Mouse (Mus musculus): ENCODE measurements around the gene Ahnak.
"Not testable (repeated sequence)": the region's sequence is repeated elsewhere in the genome, so short reads cannot be mapped to it uniquely, and the experiment has no call there.

The Ahnak gene

DNA sequence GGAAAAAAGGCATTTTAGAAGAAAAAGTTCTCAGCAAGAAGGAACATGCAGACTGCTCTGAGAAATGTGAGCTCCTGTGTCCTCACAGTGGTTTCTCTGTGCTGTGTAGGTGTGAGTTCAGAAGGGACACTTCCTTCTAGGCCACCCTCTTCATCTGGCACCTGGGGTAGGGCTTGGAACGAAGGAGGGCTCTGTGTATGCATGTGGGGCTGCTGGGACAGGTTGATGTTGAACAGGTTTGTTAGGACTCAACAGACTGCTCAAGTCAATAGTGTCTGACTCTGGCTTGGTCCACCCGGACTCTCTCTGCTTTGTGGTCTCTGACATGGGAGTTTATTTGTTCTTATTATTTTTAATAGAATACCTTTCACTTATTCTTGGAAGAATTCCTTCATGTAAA, 81.2 kb downstream of the Ahnak start:
- DNase-seq, result no peak

DNA sequence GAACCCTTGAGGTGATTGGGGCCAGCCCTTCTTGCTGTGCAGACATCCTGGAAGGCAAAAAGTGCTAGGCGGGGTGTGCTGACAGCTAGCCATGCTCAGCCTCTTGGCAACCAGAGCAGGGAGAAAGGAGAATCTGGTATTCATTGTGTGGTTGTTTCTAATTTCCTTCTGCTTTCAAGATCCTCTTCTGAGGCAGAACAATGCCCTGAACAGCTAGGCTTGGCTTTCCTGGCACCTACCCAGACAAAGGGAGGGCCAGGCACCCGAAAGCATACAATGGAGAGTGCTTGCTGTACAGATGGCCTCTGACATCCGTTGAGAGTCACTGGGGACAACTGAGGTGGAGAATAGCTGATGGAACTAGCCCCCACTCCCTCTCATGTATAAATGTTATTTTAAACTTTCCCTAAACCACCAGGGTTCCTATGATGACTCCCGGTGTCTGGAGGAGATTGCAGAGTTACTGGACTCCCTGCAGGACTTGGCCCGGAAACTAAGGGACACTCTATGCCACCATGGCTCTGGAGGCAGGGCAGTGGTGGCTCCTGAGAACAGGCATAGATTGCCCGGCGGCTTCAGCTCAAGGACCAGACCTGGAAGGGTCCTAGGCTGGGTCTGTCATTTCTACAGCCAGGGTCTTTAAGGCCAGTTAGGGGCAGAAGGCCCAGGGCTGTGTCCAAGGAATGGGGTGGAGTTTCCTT, 82.5 kb downstream of the Ahnak start:
- peak; percentile 46 to 67 for DNase-seq

DNA sequence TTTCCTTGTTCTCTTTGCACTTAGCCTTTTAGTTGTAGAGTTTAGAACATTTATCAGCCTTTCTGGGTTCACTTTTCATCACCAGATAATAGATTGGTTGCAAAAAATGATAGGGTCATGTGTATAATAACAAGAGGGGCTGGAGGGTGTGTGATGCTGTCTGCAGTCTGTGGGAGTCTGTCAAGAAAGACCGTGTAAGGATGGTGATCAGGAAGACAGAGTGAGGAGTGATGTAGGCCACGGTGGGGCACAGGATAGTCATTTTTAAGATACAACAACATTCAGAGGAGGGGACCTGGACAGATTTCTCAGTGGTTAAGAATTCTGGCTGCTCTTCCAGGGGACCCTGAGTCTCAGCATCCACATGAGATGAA, 83.1 kb downstream of the Ahnak start:
- no peak for DNase-seq

DNA sequence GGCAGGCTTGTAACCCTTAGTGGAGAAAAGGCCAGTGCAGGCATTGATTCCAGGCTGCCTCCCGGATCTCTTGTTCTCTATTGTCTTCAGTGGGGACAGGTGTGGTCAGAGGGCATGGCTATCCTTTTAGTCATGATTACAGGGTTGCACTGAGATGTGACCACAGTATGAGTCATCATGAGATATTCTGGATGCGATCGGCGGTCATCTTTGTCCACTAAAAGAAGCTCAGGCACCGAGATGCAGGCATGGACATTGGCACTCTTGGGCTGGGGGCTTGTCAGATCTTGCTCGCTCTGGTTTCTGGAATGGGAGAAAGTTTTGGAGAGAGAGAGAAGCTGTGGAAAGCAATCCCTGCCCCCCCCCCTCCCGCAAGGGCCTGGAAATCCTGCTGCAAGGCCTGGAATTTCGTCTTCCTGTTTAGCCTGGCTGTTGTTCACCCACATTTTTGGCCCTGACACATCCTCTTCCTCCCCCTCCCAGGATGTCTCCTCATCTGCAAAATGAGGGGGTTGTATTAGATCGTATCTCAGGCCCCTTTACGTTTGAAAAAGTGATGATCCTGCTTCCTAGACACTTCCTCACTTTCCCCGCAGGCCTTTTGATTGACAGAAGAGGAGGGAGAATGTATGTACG, 84.8 kb downstream of the Ahnak start:
- no peak for DNase-seq

DNA sequence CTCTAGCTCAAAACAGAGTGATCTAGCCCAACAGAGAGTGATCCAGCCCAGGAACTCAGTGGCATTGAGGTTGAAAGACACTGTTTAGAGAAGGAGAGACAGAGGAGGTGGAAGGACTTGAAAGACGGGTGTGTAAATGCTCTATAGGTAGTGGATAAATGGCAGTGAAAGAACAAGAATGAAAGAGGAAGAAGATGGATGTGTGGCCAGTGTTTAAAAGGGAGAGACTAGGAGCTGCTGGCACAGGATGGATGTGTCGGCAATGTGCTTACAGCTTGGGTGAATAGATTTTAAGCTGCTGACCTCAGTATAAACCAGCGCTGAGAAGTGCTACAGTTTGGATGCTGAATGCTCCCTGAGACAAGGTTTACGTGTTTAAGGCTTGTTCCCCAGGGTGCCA, 85.3 kb downstream of the Ahnak start:
- DNase-seq, result no peak

DNA sequence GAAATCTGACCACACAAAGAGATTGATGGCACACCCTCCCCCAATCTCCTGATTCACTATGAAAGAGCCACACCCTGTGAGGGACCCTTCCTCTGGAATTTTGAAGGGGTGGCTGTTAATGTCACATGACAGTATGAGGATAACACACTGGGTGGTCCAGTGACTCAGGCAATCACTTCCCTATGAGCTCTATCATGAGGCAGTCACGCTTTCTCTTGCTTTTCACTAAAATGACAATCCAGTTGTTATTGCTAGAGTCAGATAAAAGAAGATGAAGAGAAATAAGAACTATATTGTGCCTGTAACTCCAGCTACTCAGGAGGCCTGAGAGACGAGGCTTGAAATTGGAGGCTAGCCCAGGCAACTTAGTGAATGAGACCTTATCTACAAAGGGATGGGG, 86.5 kb downstream of the Ahnak start:
- DNase-seq, result no peak

DNA sequence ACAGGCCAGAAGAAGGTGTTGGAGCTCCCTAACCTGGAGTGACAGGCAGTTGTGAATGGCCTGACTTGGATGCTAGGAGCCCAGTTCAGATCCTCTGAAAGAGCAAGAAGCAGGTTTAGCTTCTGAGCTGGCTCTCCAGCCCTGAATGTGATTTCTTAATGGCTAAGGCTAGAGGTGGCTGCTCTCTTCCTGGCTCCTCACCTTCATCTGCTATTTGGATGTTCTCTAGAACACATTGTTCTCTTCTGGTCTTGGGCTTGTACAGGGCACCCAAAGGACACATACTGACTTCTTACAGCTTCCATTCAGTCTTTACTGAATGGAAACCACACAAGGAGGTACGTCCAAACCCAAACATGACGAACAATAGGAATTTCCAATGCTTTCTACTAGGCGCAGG, 87.0 kb downstream of the Ahnak start:
- DNase-seq, result no peak

DNA sequence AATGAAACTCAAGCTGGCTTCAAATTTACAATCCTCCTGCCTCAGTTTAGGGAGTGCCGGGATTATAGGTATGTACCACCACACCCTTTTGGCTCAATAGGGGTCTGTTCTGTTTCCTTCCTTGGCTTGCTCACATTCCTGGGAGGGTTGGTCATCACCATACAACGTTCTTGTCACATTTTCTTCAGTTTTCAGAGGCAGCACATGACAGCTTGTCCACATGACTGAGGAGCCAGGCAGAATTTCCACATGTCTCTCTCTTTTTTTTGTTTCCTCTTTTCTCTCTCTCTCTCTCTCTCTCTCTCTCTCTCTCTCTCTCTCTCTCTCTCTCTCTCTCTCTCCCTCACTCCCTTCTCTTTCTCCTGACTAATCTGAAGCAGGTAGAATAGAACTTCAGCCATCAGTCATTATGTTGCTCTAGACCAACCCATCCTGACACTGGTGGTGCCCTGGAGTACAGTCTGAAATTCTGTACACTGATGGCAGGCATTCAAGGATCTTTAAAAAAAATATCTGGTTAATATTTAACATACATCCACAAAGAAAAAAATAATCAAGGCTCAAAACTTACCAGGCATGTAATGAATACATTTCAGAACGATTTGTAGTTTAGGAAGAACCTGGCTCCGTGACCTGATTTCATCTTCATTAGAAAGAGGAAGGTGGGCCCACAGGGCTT, 88.0 kb downstream of the Ahnak start:
- no peak for DNase-seq

DNA sequence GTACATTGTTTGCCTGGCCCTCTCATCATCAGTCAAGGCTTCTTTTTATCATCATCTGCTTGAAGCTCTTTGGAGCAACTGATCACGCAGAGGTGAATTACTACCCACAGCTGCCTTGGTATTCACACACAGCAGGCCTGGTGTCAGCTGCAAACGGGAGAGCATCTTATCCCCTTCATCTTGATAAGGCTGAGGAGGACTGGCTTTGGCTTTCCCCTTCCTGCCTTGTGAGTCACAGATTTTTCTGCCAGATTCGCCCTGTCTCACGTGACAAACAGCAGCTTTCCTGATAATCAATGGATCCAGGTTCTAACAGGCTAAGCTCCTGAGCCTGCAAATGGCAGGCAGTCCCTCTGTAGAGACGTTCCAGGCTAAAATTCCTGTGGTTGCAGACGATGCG, 90.8 kb downstream of the Ahnak start:
- DNase-seq, result no peak

DNA sequence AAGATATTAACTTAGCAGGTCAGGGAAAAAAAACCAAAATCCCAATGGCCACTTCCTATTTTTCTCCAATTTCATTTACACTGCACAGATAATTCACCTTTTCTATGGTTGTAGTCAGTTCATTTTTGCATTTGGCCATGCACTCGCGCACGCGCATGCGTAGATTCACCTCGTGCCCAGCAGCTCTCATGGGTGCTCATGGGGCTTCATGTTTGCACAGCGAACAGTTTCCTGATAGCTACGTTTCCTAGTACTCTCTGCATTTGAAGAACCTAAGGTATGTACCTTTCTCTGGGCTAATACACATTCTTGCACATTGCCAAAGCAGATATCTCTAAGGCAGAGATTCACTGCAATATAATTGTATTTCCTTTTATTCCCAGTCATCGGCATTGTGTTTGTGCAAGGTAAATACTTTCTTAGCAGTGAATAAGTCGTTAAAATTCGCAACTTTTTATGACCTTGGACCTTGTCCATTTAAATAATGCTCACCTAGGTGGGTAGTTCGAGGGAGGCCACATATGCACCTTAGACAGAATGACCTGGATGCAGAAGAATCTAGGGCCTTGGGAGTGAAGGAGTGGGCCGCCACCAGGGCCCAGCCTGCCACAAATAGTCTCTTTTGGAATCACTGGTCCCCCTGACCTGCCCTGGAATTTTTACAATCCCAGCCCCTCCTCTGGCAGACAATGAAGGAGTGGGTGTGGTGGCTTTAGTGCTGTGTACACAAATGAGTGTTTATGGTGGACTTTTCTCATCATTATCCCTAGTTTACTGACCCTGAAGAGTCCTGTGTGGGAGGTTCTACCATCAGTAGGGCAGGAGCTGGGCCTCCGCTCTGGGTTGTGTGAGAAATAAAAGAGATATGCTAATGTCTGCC, 92.5 kb downstream of the Ahnak start:
- DNase-seq, result no peak

DNA sequence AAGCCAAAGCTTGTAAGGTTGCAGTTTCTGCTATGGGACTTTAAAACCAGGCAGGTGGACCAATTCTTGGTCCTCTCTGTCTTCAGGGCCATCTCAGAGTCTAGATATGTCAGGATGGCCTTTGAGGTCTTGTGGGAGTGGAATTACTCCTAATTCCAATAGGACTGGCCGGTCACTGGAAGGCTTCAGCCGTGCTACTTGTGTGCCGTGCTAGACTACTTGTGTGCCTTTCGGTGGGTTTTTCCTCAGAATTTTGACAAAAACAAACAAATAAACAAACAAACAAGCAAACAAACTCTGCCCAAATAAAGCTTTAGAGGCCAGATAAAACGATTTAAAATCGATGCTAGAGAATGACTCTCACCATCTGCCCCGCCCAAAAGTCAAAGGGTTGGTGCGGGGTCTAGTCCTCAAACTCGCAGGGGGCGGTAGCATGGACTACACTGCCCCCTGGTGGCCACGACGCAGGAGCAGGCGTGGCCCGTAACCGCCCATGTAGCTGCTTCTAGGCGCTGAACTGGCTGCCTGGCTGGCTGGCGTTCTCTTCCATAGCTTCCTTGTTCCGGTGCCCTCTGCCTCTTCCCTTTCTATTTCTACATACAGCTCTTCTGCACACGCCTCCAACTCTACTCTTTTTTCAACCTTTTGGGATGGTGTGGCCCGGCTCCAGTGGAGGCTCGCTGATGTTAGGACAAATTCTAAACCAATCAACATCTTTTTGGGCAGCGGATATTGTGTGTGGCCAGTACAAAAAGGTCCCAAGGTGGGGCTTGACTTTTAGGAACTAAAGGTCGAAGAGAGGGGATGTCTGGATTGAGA, 93.3 kb downstream of the Ahnak start:
- DNase-seq, result peak; percentile 83 to 89

DNA sequence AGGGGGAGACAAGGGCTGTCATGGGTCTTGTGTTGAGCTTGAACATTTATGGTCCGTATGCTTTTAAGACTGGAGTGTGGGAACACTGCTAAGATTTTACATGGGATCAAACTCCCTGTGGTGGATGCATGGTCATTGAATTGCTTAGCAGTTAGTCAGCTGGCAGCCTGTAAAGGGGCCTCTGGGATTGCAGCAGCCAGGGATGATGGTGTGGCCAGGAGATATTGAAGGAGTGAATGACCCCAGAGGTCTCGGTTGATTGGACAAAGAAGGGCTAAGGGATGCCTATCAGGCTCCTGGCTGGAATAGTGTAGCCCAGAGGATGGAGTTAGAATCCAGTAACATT, 93.9 kb downstream of the Ahnak start:
- DNase-seq, result no peak

DNA sequence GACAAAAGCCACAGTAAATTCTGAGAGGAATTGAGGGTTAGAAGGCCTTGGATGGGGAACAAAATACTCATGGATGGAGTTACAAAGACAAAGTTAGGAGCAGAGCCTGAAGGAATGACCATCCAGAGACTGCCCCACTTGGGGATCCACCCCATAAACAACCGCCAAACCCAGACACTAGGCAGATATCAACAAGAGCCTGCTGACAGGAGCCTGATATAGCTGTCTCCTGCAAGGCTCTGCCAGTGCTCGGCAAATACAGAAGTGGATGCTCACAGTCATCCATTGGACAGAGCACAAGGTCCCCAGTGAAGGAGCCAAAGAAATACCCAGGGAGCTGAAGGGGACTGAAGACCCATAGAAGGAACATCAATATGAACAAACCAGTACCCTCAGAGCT, 94.8 kb downstream of the Ahnak start:
- DNase-seq, result not testable (repeated sequence)

DNA sequence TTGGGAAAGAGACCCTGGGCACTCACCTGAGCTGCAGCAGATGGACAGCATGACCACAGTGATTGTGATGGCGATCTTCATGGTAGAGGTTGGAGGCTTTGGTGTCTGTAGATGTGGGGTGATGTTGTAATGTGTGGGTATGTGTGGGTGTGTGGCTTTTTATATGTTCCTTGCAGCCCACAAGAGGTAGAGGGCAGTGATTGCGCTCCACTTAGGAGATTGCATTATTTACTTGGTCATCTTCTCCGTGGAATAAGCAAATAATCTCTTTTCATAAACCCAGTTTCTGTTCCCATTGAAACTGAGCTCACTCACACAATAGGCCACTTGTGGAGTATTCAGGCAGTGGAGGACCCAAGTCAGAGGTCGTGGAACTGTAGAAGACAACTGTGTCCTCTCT, 98.7 kb downstream of the Ahnak start, which contains the start of gene Scgb1a1:
TSS of gene Scgb1a1 (minus strand) at position 138 of the 400 bp plus-strand sequence.
- no peak for DNase-seq

DNA sequence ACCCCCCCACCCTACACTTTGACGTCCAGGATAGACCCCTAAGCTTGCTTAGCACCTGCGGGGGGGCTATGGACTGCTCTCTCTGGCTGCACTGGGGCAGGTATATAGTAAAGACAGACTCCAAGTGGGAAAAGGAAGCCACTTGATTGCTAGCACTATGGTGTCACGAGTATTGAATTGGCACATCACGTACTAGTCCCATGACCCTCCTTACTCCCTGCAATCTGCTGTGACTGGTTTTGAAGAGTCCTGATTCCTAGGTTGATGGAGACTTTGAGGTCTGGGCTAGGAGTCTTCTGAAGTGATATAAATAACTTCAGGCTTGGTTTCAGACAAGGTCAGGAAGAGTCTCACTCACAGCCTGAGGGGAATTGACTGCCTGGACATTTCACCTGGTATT, 101.1 kb downstream of the Ahnak start:
- DNase-seq, result no peak

DNA sequence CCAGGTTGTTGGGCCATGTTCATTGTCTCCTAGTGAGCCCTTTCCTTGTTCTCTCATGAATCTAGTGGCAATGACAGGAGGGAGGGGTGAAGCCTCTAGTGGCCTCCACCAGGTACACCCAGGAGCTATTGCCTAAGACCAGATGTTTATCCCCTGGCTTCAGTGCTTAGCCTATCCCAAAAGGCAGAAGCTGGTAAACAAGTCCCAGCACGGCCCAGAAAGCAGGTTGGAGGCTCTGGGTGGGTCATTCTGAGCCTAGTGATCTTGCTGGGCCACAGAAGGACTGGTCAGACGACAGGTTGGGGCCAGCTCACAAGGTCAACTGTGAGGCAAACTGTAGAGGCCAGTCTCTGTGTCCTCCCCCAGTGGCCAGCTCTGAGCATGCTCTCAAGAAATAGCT, 101.6 kb downstream of the Ahnak start:
- no peak for DNase-seq

DNA sequence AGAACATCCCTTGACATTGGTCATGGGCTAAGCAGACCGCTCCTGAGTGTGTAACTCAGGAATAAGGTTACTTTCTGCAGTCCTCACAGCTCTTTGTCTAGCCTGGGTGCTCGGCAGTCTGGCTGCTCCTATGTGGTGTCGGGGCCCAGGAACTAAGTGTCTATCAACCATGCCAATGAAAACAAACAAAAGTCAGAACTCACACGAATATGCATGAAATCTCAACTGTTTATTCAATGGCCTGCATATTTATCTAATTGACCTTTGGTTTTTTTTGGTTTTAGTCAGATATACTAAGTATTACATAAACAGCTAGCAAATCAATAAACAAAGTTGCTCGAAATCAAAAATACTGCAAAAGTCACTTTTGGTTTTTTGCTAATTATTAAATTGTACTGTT, 106.0 kb downstream of the Ahnak start:
- DNase-seq, result no peak

DNA sequence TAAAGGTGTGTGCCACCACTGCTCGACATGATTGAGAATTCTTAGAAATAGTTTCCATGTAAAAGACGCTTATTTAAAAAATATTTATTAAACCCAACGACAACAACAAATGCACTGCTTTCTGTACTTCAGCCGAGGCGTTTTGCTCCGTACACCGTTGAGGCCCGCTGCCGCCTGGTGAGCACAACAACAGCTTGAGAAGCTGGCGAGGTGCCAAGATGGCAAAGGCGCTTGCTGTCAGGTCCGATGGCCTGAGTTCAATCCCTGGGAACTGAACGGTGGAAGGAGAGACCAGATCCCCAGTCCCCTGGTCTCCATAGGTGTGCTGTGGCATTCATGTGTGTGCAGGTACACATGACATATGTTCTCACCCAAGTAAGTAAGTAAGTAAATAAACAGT, 108.4 kb downstream of the Ahnak start:
- peak; percentile 44 to 65 for DNase-seq

DNA sequence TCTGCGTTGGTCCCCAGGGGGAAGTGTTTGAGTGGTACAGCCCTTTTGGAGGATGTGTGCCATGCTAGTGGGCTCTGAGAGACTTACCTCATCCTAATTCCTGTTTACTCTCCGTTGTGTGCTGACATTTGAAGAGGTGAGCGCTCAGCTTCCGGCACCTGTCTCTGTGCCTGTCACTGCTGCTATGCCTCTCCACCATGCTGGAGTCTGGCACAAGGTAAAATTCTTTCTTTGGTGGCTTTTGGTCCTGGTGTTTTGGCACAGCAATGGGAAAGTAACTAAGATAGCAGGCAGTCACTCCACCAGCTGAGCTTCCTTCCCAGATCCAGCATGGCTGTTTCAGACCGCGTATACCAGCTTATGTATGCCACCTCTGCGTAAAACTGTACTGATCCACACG, 110.7 kb downstream of the Ahnak start:
- no peak for DNase-seq

DNA sequence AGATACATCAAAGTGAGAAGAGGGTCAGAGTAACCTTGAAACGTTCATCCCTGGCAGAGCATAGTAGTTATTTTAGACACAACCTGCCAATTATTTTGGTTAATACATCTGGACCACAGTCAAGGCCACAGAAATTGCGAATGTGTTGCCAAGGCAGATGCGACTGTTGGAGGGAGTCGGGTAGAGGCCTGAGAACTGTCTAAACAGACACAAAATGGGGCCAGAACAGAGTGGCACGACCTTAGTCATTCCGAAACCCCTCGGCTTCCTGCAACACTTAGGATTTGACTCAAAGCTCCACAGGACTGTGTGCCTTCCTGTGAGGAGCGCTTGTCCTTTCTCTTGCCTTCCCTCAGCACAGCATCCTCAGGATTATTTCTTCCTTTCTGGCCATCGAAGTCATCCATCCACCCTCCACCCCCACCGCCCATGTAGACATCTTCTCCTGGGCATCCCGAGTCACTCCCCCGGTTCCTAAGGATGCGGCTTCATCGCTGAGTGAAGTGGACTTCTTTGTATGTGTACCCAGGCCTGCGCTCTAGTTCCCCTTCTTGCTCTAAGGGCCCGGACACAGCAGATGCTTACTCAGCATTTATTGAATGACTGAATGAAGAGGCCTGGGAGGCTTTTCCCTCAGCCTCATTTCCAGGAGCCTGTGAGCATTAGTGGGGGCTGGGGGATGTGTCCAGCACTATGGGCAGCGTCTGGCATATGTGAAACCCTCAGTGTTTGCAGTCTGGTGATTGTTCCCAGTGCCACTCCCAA, 111.4 kb downstream of the Ahnak start:
- no peak for DNase-seq

DNA sequence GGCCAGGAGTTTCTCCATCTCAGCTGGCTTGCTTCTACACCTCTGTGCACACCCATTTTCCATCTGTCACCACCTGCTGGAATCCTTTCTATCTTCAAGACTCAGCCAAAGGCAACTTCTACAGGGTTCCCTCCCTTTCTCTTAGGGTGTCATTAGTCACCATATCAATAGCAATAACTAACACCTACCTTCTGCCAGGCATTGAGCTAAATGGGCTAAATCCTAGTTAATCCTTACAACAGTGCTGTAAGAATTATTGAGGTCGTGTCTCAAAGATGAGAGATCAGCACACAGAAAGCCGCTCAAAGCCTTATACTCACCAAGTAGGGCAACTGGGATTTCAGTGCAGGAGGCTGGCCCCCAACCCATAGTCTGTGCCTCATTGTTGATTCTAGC, 112.0 kb downstream of the Ahnak start:
- no peak for DNase-seq

DNA sequence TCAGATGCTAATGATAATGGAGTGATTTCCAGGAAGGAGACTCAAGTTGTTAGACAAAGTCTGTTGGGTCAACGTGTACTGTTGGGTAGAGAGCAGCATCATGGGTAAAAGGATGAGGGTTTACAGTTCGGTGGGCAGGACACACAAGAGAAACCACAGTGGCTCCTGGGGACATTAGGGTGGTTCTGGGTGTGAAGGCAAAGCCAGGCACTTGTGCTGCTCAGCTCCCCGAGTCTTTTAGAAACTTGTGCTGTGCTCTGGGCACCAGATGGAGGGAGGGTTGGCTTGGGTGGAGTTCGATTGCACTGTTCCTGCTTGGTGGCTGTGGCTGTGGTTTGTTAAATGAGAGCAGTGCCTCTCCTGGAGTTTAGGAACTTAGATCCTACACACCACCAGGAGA, 114.9 kb downstream of the Ahnak start:
- no peak for DNase-seq

Data from cerebellum, postnatal 25 days (tissue).